Mouse (Mus musculus): ENCODE data around the gene Urad. TPM values are rescaled to one million over a fixed set of nuclear protein-coding genes. Genes with fewer than 3 reads are reported as not detected.

Urad gene
- polyA plus RNA-seq, 1 experiment from 2014 or later: not detected

- H3K4me2 ChIP-seq (ENCODE audit: low read length): no peak overlapping the region
- no peak overlapping the region for H3K4me3 ChIP-seq (replicated peaks; ENCODE audit: low read length)
- no peaks in the 10 kb centered on the region for H3K27me3 ChIP-seq (replicated peaks; ENCODE audit: control insufficient read depth, insufficient read depth, low read length)
- no peak overlapping the region for H3K9ac ChIP-seq (replicated peaks; ENCODE audit: low read depth, low read length)
- WGBS: 72% methylated on average over 8 of the region's 8 CpGs
- H3K27ac ChIP-seq (ENCODE audit: low read length): no peak overlapping the region
- no peaks in the 10 kb centered on the region for H3K36me3 ChIP-seq (ENCODE audit: control insufficient read depth, insufficient read depth)
- ATAC-seq: no peak
- H3K9me3 ChIP-seq (ENCODE audit: control insufficient read depth, low read length): no peaks in the 10 kb centered on the region
- no peaks in the 10 kb centered on the region for H3K4me1 ChIP-seq (replicated peaks; ENCODE audit: control insufficient read depth, insufficient read depth, low read length)
These were observed 32.7 kb upstream of the Urad start for GRCm38 (mm10) chr5:147354985-147355384.

- no peak for ATAC-seq
- Histone ChIP-seq H3K36me3 (ENCODE audit: control insufficient read depth, insufficient read depth) (no peaks in the 10 kb centered on the region), H3K27ac (ENCODE audit: low read length) (no peak overlapping the region)
These were observed 32.0 kb upstream of the Urad start for GRCm38 (mm10) chr5:147354161-147354780.

GRCm38 (mm10) chr5:147351931-147352330 is 29.7 kb upstream of the Urad start:
- no peak overlapping the region for H3K4me3 ChIP-seq (replicated peaks; ENCODE audit: low read length)
- H3K36me3 ChIP-seq (ENCODE audit: control insufficient read depth, insufficient read depth): no peaks in the 10 kb centered on the region
- H3K4me2 ChIP-seq (ENCODE audit: low read length): no peak overlapping the region
- H3K9me3 ChIP-seq (ENCODE audit: control insufficient read depth, low read length): no peaks in the 10 kb centered on the region
- no peaks in the 10 kb centered on the region for H3K27me3 ChIP-seq (replicated peaks; ENCODE audit: control insufficient read depth, insufficient read depth, low read length)
- no peak overlapping the region for H3K9ac ChIP-seq (replicated peaks; ENCODE audit: low read depth, low read length)
- H3K4me1 ChIP-seq (replicated peaks; ENCODE audit: control insufficient read depth, insufficient read depth, low read length): no peaks in the 10 kb centered on the region
- no peak for ATAC-seq
- no peak overlapping the region for H3K27ac ChIP-seq (ENCODE audit: low read length)
- WGBS: 91% methylated on average over 8 of the region's 8 CpGs

More at GRCm38 (mm10) chr5:147354161-147354780, 32.0 kb upstream of the Urad start:
- H3K4me2 ChIP-seq (ENCODE audit: low read length): no peak overlapping the region
- 58% methylated on average over 17 of the region's 17 CpGs for WGBS
- H3K4me1 ChIP-seq (replicated peaks; ENCODE audit: control insufficient read depth, insufficient read depth, low read length): no peaks in the 10 kb centered on the region
- H3K27me3 ChIP-seq (replicated peaks; ENCODE audit: control insufficient read depth, insufficient read depth, low read length): no peaks in the 10 kb centered on the region
- H3K4me3 ChIP-seq (replicated peaks; ENCODE audit: low read length): no peak overlapping the region
- H3K9me3 ChIP-seq (ENCODE audit: control insufficient read depth, low read length): no peaks in the 10 kb centered on the region
- H3K9ac ChIP-seq (replicated peaks; ENCODE audit: low read depth, low read length): no peak overlapping the region

GRCm38 (mm10) chr5:147345981-147346380 is 23.7 kb upstream of the Urad start:
- Histone ChIP-seq H3K4me1 (replicated peaks; ENCODE audit: control insufficient read depth, insufficient read depth, low read length) (no peaks in the 10 kb centered on the region), H3K27ac (ENCODE audit: low read length) (no peak overlapping the region), H3K36me3 (ENCODE audit: control insufficient read depth, insufficient read depth) (no peaks in the 10 kb centered on the region), H3K9me3 (ENCODE audit: control insufficient read depth, low read length) (no peaks in the 10 kb centered on the region), H3K27me3 (replicated peaks; ENCODE audit: control insufficient read depth, insufficient read depth, low read length) (no peaks in the 10 kb centered on the region), H3K4me2 (ENCODE audit: low read length) (no peak overlapping the region), H3K4me3 (replicated peaks; ENCODE audit: low read length) (no peak overlapping the region), H3K9ac (replicated peaks; ENCODE audit: low read depth, low read length) (no peak overlapping the region)
- no peak for ATAC-seq
- WGBS: 71% methylated on average over 1 of the region's 1 CpGs

- WGBS: 90% methylated on average over 10 of the region's 10 CpGs
These were observed 21.7 kb upstream of the Urad start for GRCm38 (mm10) chr5:147343904-147344303.

GRCm38 (mm10) chr5:147342901-147343300 is 20.7 kb upstream of the Urad start:
- Histone ChIP-seq H3K4me1 (replicated peaks; ENCODE audit: control insufficient read depth, insufficient read depth, low read length) (no peaks in the 10 kb centered on the region), H3K27ac (ENCODE audit: low read length) (no peak overlapping the region), H3K9me3 (ENCODE audit: control insufficient read depth, low read length) (no peaks in the 10 kb centered on the region), H3K4me3 (replicated peaks; ENCODE audit: low read length) (no peak overlapping the region), H3K36me3 (ENCODE audit: control insufficient read depth, insufficient read depth) (no peaks in the 10 kb centered on the region), H3K9ac (replicated peaks; ENCODE audit: low read depth, low read length) (no peak overlapping the region), H3K27me3 (replicated peaks; ENCODE audit: control insufficient read depth, insufficient read depth, low read length) (no peaks in the 10 kb centered on the region), H3K4me2 (ENCODE audit: low read length) (no peak overlapping the region)
- no peak for ATAC-seq
- WGBS: 90% methylated on average over 6 of the region's 6 CpGs

More at GRCm38 (mm10) chr5:147343904-147344303, 21.7 kb upstream of the Urad start:
- Histone ChIP-seq H3K4me3 (replicated peaks; ENCODE audit: low read length) (no peak overlapping the region), H3K36me3 (ENCODE audit: control insufficient read depth, insufficient read depth) (no peaks in the 10 kb centered on the region), H3K4me2 (ENCODE audit: low read length) (no peak overlapping the region), H3K27ac (ENCODE audit: low read length) (no peak overlapping the region), H3K9ac (replicated peaks; ENCODE audit: low read depth, low read length) (no peak overlapping the region), H3K9me3 (ENCODE audit: control insufficient read depth, low read length) (no peaks in the 10 kb centered on the region), H3K4me1 (replicated peaks; ENCODE audit: control insufficient read depth, insufficient read depth, low read length) (no peaks in the 10 kb centered on the region), H3K27me3 (replicated peaks; ENCODE audit: control insufficient read depth, insufficient read depth, low read length) (no peaks in the 10 kb centered on the region)
- no peak for ATAC-seq

GRCm38 (mm10) chr5:147340741-147341414 is 18.6 kb upstream of the Urad start:
- Histone ChIP-seq H3K4me3 (replicated peaks; ENCODE audit: low read length) (no peak overlapping the region), H3K9ac (replicated peaks; ENCODE audit: low read depth, low read length) (no peak overlapping the region), H3K36me3 (ENCODE audit: control insufficient read depth, insufficient read depth) (no peaks in the 10 kb centered on the region), H3K4me2 (ENCODE audit: low read length) (no peak overlapping the region), H3K27ac (ENCODE audit: low read length) (no peak overlapping the region), H3K9me3 (ENCODE audit: control insufficient read depth, low read length) (no peaks in the 10 kb centered on the region), H3K4me1 (replicated peaks; ENCODE audit: control insufficient read depth, insufficient read depth, low read length) (no peaks in the 10 kb centered on the region), H3K27me3 (replicated peaks; ENCODE audit: control insufficient read depth, insufficient read depth, low read length) (no peaks in the 10 kb centered on the region)
- 83% methylated on average over 13 of the region's 13 CpGs for WGBS
- no peak for ATAC-seq

GRCm38 (mm10) chr5:147339560-147339959 is 17.3 kb upstream of the Urad start:
- H3K36me3 ChIP-seq (ENCODE audit: control insufficient read depth, insufficient read depth): no peaks in the 10 kb centered on the region

GRCm38 (mm10) chr5:147338967-147339366 is 16.7 kb upstream of the Urad start:
- Histone ChIP-seq H3K9ac (replicated peaks; ENCODE audit: low read depth, low read length) (no peak overlapping the region), H3K9me3 (ENCODE audit: control insufficient read depth, low read length) (no peaks in the 10 kb centered on the region), H3K4me2 (ENCODE audit: low read length) (no peak overlapping the region), H3K4me1 (replicated peaks; ENCODE audit: control insufficient read depth, insufficient read depth, low read length) (no peaks in the 10 kb centered on the region), H3K27me3 (replicated peaks; ENCODE audit: control insufficient read depth, insufficient read depth, low read length) (no peaks in the 10 kb centered on the region), H3K4me3 (replicated peaks; ENCODE audit: low read length) (no peak overlapping the region), H3K36me3 (ENCODE audit: control insufficient read depth, insufficient read depth) (no peaks in the 10 kb centered on the region), H3K27ac (ENCODE audit: low read length) (no peak overlapping the region)
- 58% methylated on average over 9 of the region's 9 CpGs for WGBS
- no peak for ATAC-seq

More at GRCm38 (mm10) chr5:147339560-147339959, 17.3 kb upstream of the Urad start:
- no peak overlapping the region for H3K9ac ChIP-seq (replicated peaks; ENCODE audit: low read depth, low read length)
- no peaks in the 10 kb centered on the region for H3K27me3 ChIP-seq (replicated peaks; ENCODE audit: control insufficient read depth, insufficient read depth, low read length)
- no peak overlapping the region for H3K27ac ChIP-seq (ENCODE audit: low read length)
- H3K4me1 ChIP-seq (replicated peaks; ENCODE audit: control insufficient read depth, insufficient read depth, low read length): no peaks in the 10 kb centered on the region
- H3K9me3 ChIP-seq (ENCODE audit: control insufficient read depth, low read length): no peaks in the 10 kb centered on the region
- no peak for ATAC-seq
- no peak overlapping the region for H3K4me3 ChIP-seq (replicated peaks; ENCODE audit: low read length)
- 85% methylated on average over 11 of the region's 11 CpGs for WGBS
- H3K4me2 ChIP-seq (ENCODE audit: low read length): no peak overlapping the region

Data from forebrain, embryonic 16.5 days (tissue).